Mouse (Mus musculus) midbrain, embryonic 16.5 days (tissue): ENCODE measurements around the gene Plekha6. TPM values are rescaled to one million over a fixed set of nuclear protein-coding genes. Genes with fewer than 3 reads are reported as not detected.

Experiments used
- ATAC-seq: fragments of 200-750 bp; cut with Nextera tagmentation; 2 replicates; pipeline ENCODE4 v1.8.0; 2017; ENCODE audit warnings: moderate TSS enrichment
- H3K27ac ChIP-seq: fragments of 300-500 bp; sonication (generic); 2 replicates; pipeline ENCODE4 v1.5.1; 2014; ENCODE audit warnings: mild to moderate bottlenecking, low read length, mixed read lengths
- H3K27me3 ChIP-seq: fragments of 300-500 bp; sonication (generic); 2 replicates; pipeline ENCODE4 v1.6.1; 2014; ENCODE audit warnings: low read depth, low read length, mixed read lengths; ENCODE audit not compliant: control insufficient read depth, insufficient read depth
- H3K36me3 ChIP-seq: fragments of 300-500 bp; sonication (generic); 2 replicates; pipeline ENCODE4 v1.6.1; 2014; ENCODE audit warnings: mild to moderate bottlenecking, low read length, moderate library complexity, mixed read lengths; ENCODE audit not compliant: control insufficient read depth, insufficient read depth
- H3K4me1 ChIP-seq: fragments of 300-500 bp; sonication (generic); 2 replicates; pipeline ENCODE4 v1.6.1; 2014; ENCODE audit warnings: mild to moderate bottlenecking, low read length, mixed read lengths; ENCODE audit not compliant: control insufficient read depth, insufficient read depth
- H3K4me2 ChIP-seq: fragments of 300-500 bp; sonication (generic); 2 replicates; pipeline ENCODE4 v1.6.1; 2014; ENCODE audit warnings: mild to moderate bottlenecking, low read length, mixed read lengths
- H3K4me3 ChIP-seq: fragments of 300-500 bp; sonication (generic); 2 replicates; pipeline ENCODE4 v1.5.1; 2014; ENCODE audit warnings: low read depth, mild to moderate bottlenecking, low read length, moderate library complexity, mixed read lengths
- H3K9ac ChIP-seq: fragments of 300-500 bp; sonication (generic); 2 replicates; pipeline ENCODE4 v1.6.1; 2014; ENCODE audit warnings: low read depth, low read length, mixed read lengths
- H3K9me3 ChIP-seq: fragments of 300-500 bp; sonication (generic); replicated peaks from 2 replicates; pipeline ENCODE4 v1.6.1; 2014; ENCODE audit warnings: mild to moderate bottlenecking, low read length, mixed read lengths; ENCODE audit not compliant: control insufficient read depth, poor library complexity, severe bottlenecking
- WGBS: fragments of 180-500 bp; shearing (Covaris S2); extraction: QIAGEN DNeasy Blood & Tissue Kit; methylation state at CpG from one replicate; pipeline ENCODE4 v1.1.7; 2014; 5-methylcytosine and 5-hydroxymethylcytosine counted together
- polyA plus RNA-seq: library from polyadenylated mRNA; unstranded; fragments of >200 nt; fragmentation: Nextera tagmentation; extraction: Ambion mirVana; gene quantifications from 2 replicates; pipeline ENCODE4 v1.2.1, GENCODE M21; 2015

The Plekha6 gene
- polyA plus RNA-seq, 1 experiment from 2014 or later: 17.3 TPM

DNA sequence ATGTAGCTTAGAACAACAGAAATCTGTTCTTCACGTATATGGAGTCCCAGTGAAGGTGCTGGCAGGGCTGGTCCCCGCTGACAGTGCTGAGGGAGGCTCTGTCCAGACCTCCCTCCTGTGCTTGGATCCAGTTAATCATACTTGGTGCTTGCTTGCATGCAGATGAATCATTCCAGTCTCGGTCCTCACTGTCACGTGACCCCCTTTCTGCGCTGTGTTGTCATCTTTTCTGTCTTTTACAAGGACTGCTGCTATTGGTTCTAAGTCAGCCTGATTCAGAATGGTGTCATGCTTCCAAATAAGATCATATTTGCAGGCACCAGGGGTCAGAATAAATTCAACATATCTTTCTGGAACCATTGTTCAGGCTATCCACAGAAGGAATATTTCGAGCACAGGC lies 127.9 kb downstream of the Plekha6 start:
- Histone ChIP-seq H3K9ac (no peak overlapping the region), H3K36me3 (peaks cover 14% of the 10 kb centered on the region), H3K9me3 (no peaks in the 10 kb centered on the region), H3K4me1 (no peaks in the 10 kb centered on the region), H3K4me3 (no peak overlapping the region), H3K27me3 (no peaks in the 10 kb centered on the region), H3K4me2 (no peak overlapping the region), H3K27ac (no peak overlapping the region)
- WGBS: 97% methylated on average over 6 of the region's 6 CpGs
- no peak for ATAC-seq

DNA sequence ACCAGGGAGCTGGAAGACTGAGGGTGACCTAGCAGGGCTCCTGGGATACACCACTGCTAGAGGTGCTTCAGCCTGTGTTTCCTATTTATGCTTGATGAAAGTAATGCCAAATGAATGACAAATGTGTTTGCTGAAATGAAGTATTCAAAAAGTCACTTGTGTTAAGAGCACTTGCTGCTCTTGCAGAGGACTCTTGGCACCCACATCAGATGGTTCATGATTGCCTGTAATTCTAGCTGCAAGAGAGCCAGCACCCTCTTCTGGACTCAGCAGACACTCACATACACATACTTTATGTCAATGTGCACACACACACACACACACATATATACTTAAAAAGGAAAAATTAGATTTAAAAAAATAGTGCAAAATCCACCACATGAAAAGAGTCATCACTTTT lies 128.6 kb downstream of the Plekha6 start:
- no peak overlapping the region for H3K4me3 ChIP-seq
- H3K4me2 ChIP-seq: no peak overlapping the region
- H3K27ac ChIP-seq: no peak overlapping the region
- H3K4me1 ChIP-seq: no peaks in the 10 kb centered on the region
- H3K9ac ChIP-seq: no peak overlapping the region
- peaks cover 12% of the 10 kb centered on the region for H3K36me3 ChIP-seq
- ATAC-seq: no peak
- H3K27me3 ChIP-seq: no peaks in the 10 kb centered on the region
- no peaks in the 10 kb centered on the region for H3K9me3 ChIP-seq

DNA sequence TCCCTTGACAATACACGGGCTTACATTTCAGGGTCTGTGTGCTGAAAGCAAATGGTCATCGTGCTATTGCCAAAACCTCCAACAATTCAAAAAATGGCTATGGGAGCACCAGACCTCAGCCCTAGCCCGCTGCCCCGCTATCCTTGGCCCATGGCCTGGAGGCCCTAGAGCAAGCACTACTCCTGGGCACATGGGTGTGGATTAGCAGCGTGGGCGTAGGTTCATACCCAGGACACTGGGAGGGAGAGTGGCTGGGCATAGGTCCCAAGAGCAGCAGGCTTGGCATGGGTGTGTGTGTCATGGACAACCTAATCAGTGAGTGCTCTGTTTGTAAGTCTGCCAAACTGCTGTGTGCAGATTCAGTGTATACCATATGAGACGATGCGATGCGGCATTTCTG lies 132.4 kb downstream of the Plekha6 start:
- no peak overlapping the region for H3K4me3 ChIP-seq
- no peak overlapping the region for H3K9ac ChIP-seq
- ATAC-seq: no peak
- H3K27ac ChIP-seq: no peak overlapping the region
- no peaks in the 10 kb centered on the region for H3K27me3 ChIP-seq
- H3K9me3 ChIP-seq: no peaks in the 10 kb centered on the region
- no peak overlapping the region for H3K4me2 ChIP-seq
- peaks cover 14% of the 10 kb centered on the region for H3K36me3 ChIP-seq
- no peaks in the 10 kb centered on the region for H3K4me1 ChIP-seq
- WGBS: 80% methylated on average over 9 of the region's 9 CpGs

DNA sequence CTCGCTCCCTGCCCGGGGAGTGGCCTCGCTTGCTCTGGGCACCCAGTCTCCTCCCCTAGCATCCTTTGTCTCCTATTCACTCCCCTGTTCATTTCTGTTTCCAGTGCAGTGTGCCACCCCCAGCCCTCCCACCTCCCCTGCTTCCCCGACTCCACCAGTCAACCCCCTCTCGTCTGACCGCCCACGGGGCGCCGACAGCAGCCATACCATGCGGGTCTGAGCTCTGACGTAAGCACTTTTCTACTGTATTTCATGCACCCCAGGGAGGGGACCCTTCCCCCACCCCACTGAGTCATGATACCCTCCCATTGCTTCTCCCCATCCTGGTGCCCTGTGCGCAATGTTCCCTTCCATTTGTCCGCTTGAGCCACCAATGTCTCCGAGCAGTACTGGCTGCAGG lies 134.8 kb downstream of the Plekha6 start:
- Histone ChIP-seq H3K4me3 (no peak overlapping the region), H3K27ac (no peak overlapping the region), H3K36me3 (peaks cover 7% of the 10 kb centered on the region), H3K9ac (no peak overlapping the region), H3K4me2 (no peak overlapping the region), H3K4me1 (no peaks in the 10 kb centered on the region), H3K9me3 (no peaks in the 10 kb centered on the region), H3K27me3 (no peaks in the 10 kb centered on the region)
- whole genome bisulfite sequencing: 47% methylated on average over 14 of the region's 14 CpGs
- ATAC-seq: no peak

DNA sequence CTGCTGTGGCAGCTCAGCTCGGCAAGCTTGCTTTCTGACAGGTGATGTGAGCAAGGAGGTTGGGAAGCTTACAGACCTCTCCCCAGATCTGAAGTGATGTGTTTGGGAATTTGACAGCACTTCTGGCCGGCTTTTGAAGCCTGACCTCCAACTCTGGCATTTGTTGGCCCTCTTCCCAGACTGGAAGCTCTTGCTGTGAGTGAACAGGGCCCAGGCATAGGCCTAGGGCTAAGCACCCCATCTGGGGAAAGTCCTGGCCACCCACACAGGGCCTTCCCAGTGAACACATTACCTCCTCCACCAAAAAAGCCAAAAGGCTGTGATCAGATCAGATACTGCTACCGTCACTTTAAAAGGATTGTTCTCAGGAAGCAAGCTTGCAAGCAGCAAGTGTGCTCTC lies 138.5 kb downstream of the Plekha6 start:
- no peak overlapping the region for H3K4me3 ChIP-seq
- ATAC-seq: no peak
- H3K9ac ChIP-seq: peak overlapping the region; percentile 34; the same call in 1 of the 2 replicates
- no peaks in the 10 kb centered on the region for H3K9me3 ChIP-seq
- 0 out of 2 replicates have a peak, but pooled peaks cover 4% of the 10 kb centered on the region for H3K4me1 ChIP-seq
- H3K27ac ChIP-seq: no peak overlapping the region
- H3K27me3 ChIP-seq: no peaks in the 10 kb centered on the region
- H3K36me3 ChIP-seq: peaks cover 7% of the 10 kb centered on the region; the same call in 1 of the 2 replicates
- 39% methylated on average over 3 of the region's 3 CpGs for WGBS
- H3K4me2 ChIP-seq: no peak overlapping the region

DNA sequence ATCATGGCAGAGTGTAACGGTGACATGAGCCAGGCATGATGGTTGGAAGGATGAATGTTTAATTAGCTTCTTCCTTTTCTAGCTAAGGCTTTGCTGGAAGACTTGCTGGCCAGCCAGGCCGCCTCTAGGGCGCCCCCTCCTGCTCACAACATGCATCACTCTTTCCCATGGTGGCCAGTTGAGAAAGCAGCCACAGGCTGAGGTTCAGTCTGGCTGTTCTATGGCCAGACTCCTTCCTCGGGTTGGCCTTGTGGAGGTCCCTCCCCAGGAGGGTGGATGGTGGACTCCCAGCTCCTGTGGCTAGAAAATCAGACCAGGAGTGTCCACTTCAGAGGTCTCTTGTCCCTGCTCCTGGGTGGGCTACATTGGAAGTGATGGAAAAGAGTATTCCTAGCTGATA lies 142.8 kb downstream of the Plekha6 start:
- no peak overlapping the region for H3K27ac ChIP-seq
- no peak overlapping the region for H3K4me2 ChIP-seq
- H3K4me1 ChIP-seq: peaks cover 4% of the 10 kb centered on the region; the same call in 1 of the 2 replicates
- H3K4me3 ChIP-seq: no peak overlapping the region
- H3K9ac ChIP-seq: no peak overlapping the region
- no peaks in the 10 kb centered on the region for H3K9me3 ChIP-seq
- no peaks in the 10 kb centered on the region for H3K36me3 ChIP-seq
- H3K27me3 ChIP-seq: no peaks in the 10 kb centered on the region
- 4% methylated on average over 4 of the region's 4 CpGs for WGBS
- ATAC-seq: peak; percentile 33; the same call in 1 of the 2 replicates

DNA sequence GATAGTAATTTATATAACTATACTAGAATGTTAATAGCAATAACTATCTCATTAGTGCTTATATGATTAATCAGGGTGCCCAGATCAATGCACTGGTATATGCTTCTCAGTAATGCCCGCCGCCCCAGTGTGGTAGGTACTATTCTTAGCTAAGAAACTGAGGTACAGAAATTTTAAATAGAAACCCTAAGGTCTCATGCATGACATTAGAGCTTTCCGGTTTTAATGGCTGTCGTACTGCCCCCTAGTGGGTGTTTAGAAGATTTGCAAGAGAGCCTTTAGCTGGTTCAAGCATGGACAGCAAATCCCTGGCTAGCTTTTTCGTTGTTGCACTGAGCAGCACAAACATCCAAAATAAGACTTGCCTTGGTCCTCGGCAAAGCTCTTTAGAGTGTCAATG lies 143.3 kb downstream of the Plekha6 start:
- H3K27me3 ChIP-seq: no peaks in the 10 kb centered on the region
- no peak overlapping the region for H3K9ac ChIP-seq
- peak; percentile 54; the same call in 1 of the 2 replicates for ATAC-seq
- no peaks in the 10 kb centered on the region for H3K36me3 ChIP-seq
- no peak overlapping the region for H3K4me3 ChIP-seq
- H3K4me1 ChIP-seq: peaks cover 4% of the 10 kb centered on the region; the same call in 1 of the 2 replicates
- no peaks in the 10 kb centered on the region for H3K9me3 ChIP-seq
- WGBS: 15% methylated on average over 6 of the region's 6 CpGs
- H3K27ac ChIP-seq: no peak overlapping the region
- no peak overlapping the region for H3K4me2 ChIP-seq

DNA sequence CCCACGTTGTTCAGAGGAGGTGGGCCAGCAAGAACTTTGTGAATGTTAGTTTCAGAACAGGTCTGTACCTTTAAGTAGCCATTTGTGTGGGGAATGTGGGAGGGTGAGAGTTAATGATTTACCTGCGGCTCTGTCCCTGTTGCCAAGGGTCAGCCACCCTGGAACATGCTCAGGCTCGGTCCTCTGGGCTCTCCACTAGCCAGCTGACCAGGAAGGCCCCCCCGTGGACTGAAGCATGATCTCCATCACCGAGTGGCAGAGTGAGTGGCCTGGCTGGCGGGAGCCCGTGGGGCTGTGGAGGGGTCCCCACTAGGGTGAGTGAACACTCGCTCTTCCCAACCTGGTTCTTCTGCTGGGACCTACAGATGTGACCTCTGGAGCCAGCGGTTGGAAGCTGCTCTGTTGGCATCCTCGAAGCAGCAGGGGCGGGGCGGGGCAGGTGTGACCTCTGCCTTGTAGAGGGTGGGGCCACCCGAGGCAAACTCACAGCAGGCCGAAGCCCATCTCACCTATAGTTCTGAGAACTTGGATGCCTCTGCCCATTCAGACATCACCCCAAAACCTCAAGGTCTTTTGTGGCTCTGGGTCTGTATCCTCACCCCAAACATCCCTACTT lies 145.8 kb downstream of the Plekha6 start, which contains the start of gene Golt1a:
Gene Golt1a, plus strand, starts transcription at position 149 of the 616 bp plus-strand sequence.
- WGBS: 75% methylated on average over 14 of the region's 14 CpGs
- Histone ChIP-seq H3K36me3 (no peaks in the 10 kb centered on the region), H3K27me3 (no peaks in the 10 kb centered on the region), H3K9me3 (no peaks in the 10 kb centered on the region), H3K9ac (no peak within 1 kb of the TSS), H3K4me1 (peaks cover 7% of the 10 kb centered on the region), H3K27ac (no peak within 1 kb of the TSS), H3K4me3 (no peak within 1 kb of the TSS), H3K4me2 (no peak within 1 kb of the TSS)
- no peak for ATAC-seq

DNA sequence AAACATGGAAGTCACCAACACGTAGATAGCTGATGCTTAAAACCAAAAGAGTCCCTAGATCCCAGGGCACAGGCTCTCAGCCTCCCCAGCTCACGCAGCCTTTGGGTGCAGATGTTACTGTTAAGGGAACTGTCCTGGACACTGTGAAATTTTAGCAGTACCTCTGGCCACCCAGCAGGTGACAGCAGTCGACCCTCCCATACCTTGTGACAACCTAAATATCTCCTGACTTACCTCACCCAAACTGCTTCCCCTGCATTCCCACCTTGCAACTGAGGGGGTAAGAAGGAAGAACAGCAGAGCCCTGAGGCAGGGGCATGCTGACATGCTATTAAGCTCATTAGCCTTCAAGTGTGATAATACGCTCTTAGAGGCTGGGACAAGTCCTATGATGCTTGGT lies 147.2 kb downstream of the Plekha6 start:
- no peak for ATAC-seq

More for the DNA sequence above, 147.2 kb downstream of the Plekha6 start:
- no peak overlapping the region for H3K27ac ChIP-seq
- peaks cover 7% of the 10 kb centered on the region for H3K4me1 ChIP-seq
- H3K27me3 ChIP-seq: no peaks in the 10 kb centered on the region
- H3K9me3 ChIP-seq: no peaks in the 10 kb centered on the region
- WGBS: 50% methylated on average over 4 of the region's 4 CpGs
- no peaks in the 10 kb centered on the region for H3K36me3 ChIP-seq
- no peak overlapping the region for H3K4me3 ChIP-seq
- H3K4me2 ChIP-seq: no peak overlapping the region
- H3K9ac ChIP-seq: no peak overlapping the region
